Mouse (Mus musculus): ENCODE measurements at regions not wholly inside any gene's neighbourhood (a gene's known extent, or its start where the extent isn't known, plus 50 kb on each side); places are given as distances from the start of the nearest gene placed in this dataset.

DNA sequence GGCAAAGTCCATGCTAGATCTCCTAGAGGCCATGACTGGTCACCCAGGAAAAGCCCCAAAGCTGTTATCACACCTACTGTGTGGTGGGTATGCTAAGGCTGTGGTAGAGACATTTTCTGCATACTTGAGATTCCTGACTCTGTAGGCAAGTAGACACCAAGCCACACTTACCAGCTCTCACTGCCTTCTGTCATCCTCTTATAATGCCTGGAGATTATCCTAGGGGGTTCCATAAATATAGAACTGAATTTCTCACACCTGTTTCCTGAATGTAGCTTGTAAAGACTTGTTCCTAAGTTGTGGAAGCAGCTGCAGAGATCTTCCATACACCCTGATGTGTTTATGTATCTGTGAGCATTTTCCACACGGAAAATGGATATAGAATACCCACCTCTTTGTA, 139.1 kb downstream of the Fam169b start:
- TF ChIP-seq CTCF (IDR thresholded peaks at IDR 0.05; ENCODE audit: low read depth, low read length) (no peak), POLR2A (IDR thresholded peaks at IDR 0.05; ENCODE audit: extremely low read depth, insufficient read depth, low read length) (no peak)

Data from liver, adult 2 months (tissue).